Mouse (Mus musculus): Measurements from ENCODE around the gene Kng1.
A peak's percentile ranks its signal among the peaks of the same experiment; 100 is the strongest.
"Not testable (repeated sequence)": the region's sequence is repeated elsewhere in the genome, so short reads cannot be mapped to it uniquely, and the experiment has no call there.

The Kng1 gene

DNA sequence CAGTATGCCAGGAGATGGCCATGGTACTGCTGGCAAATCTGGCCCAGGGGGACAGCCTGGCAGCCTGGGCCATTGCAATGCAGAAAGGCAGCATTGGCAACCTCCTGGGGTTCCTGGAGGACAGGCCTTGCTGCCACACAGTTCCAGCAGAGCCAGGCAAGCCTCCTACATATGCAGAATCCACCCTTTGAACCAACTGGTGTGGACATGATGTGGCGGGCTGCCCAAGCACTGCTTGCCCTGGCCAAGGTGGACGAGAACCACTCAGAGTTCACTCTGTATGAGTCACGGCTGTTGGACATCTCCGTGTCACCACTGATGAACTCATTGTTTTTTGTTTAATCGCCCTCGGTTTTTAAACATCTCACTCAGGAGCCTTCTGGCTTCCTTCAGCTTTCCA is 36.5 kb downstream of the Kng1 start:
- DNase-seq (ENCODE audit: low spot score): no peak

DNA sequence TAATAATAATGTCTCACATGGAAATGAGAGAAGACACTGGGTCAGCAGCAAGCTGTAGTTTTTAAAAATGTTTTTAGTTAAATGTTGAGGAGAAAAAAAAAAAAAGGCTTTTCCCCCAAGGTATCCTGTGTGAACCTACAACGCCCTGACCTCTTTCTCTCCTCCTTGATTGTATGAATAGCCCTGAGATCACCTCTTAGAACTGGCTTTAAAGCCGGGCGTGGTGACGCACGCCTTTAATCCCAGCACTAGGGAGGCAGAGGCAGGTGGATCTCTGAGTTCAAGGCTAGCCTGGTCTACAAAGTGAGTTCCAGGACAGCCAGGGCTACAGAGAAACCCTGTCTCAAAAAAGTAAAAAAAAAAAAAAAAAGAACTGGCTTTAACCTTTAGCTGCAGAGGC is 37.9 kb downstream of the Kng1 start:
- not testable (repeated sequence) for DNase-seq (ENCODE audit: low spot score)

DNA sequence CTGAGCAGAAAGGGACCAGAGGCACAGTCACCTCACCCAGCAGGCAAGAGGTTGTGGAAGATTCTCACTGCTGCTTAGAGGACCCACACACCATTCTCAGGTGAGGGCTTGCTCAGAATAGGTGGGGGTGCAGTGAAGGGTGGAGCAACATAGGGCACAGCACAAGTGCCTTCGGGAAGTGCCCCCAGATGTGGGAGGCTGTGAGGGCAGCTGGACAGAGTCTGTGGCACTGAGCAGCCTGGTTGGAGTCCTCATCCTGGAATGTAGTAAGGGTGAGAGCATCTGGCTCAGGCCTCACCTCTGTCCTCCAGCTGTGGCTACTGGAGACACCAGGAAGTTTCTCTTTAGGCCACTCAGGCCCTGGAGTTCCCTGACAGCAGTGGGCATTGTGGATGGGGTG is 39.2 kb downstream of the Kng1 start:
- DNase-seq (ENCODE audit: low spot score): not testable (repeated sequence)

DNA sequence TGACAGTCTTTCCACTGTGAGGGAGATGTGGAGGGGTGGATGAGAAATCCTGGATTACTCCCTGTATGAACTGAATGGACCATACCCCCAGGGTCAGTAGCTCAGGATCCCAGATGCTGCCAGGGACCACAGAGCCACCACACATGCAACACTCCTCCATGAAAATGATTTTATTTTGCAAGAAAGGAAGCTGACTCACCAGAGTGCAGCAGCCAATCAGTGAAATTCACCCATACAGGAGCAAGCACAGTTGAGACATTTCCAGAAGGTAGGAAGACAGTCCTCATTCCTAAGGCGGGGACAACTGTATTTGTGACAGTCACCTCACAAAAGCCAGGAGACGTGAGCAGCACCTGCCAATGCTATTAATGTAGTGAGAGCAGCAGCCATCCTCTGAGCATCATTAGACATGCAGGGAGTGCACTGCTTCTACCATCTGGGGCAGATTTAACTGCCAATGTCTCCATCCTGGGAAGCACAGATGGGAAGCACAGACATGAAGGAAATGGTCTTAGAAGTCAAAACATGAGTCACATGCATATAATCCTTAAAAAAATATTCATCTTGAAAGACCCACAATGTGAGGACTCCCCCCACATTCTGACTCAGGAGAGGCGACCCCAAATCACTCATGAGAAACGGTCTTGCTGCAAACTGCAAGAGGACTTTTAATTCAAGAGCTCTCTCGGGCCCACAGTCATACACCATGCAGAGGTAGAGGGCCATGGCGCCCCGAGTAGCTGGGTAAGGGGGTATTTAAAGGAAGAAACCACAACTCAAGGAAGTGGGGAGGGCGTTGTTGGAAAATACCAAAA is 39.8 kb downstream of the Kng1 start:
- not testable (repeated sequence) for DNase-seq (ENCODE audit: low spot score)

DNA sequence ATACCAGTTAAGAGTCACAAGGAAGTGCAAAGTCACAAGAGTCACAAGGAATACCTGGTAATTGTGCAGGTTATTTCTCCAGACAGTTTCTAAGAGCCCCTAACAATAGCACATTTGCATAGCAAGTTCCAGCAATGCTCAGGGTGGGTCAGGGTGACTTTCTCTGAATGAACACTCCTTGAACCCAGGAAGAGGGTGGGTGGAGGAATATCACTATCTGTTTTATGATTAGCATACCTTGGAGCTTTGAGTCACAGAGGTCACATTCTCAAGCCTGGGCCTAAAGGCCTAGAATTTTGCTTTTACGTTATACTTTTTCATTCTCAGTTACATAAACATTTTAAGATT is 40.4 kb downstream of the Kng1 start:
- DNase-seq (ENCODE audit: low spot score): not testable (repeated sequence)

DNA sequence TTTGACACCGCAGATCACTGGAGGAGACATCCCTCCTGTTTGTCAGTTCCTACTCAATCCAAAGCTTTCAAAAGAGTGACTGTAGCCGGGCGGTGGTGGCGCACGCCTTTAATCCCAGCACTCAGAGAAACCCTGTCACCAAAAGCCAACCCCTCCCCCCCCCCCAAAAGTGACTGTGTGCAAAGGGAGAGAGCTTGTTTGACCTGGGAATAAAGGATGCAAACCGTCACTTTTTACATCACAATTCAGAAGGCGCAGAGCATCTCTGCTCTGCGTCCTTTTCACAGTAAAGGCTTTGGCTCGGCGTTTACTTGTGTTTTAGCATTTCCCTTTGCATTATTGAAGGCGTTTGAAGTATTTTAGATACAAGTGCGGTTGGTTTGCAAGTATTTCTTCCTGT is 42.0 kb downstream of the Kng1 start:
- no peak for DNase-seq (ENCODE audit: low spot score)

DNA sequence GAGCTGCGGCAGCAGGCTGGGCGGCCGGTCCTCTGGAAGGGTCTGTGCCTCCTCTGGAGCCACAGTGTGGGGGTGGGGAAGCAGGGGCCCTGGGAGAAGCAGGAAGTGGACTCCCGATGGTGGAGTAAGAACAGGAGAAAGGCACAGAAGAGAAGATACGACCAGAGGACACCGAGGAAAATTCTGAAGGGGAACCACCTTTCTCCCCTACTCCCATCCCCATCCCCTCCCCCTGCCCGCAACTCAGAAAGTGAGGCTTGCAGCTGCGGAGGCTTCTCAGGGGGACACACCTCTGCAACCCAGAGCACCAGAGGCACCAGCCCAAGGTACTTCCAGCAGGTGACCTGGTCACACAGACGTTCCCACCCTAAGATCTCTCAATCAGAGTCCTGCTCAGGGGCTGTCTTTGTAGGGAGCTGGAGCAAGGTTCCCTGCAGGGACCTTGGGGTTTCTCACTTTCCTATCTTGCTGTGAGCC is 42.5 kb downstream of the Kng1 start:
- DNase-seq (ENCODE audit: low spot score): peak; percentile 74

DNA sequence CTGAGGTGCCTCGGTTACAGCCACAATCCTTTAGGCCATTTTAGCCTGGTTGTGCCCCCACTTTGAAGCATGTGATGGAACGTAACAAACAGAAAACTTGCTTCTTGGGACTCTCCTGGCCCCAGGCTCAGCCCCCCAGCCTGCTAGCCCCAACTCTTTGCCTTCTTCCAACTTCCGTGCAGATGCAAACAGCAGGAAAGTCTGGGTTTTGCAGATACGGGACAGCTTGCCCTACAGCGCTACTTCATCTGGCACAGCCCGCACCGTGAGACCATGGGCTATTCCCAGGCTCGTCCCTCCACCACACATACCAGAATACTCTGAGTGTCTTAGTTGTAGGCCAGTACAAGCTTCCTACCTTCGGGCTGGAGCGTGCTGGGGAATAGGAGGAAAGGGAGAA is 42.9 kb downstream of the Kng1 start:
- DNase-seq (ENCODE audit: low spot score): no peak

DNA sequence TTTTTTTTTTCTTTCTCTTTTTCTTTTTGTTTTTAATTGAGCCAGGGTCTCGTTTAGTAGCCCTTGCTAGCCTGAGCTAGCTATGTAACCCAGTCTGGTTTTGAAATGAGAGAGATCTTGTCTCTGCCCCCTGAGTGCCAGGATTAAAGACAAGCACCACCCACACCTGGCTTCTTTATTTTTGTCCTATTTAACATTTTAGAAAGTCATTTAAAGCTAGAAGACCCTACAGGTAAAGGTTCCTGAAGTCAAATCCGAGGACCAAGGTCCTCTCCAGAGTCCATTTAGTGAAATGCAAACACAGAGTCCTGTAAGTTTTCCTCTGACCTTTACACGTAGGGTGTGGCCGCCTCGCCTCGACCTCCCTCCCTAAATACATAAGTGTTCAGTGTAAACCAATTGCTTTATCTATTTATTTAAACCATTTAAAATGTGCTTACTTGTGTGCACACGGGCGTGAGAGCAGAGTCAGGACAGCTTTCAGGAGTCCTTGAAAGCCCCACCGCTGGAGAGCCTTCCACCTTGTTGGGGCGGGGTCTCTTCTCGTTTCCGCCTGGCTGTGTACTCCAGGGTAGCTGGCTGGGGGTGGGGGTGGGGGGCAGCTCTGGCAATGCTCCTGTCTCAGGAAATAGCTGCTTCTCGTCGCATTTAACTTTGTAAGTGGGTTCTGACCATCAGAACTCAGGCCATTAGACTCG is 44.8 kb downstream of the Kng1 start:
- no peak for DNase-seq (ENCODE audit: low spot score)

DNA sequence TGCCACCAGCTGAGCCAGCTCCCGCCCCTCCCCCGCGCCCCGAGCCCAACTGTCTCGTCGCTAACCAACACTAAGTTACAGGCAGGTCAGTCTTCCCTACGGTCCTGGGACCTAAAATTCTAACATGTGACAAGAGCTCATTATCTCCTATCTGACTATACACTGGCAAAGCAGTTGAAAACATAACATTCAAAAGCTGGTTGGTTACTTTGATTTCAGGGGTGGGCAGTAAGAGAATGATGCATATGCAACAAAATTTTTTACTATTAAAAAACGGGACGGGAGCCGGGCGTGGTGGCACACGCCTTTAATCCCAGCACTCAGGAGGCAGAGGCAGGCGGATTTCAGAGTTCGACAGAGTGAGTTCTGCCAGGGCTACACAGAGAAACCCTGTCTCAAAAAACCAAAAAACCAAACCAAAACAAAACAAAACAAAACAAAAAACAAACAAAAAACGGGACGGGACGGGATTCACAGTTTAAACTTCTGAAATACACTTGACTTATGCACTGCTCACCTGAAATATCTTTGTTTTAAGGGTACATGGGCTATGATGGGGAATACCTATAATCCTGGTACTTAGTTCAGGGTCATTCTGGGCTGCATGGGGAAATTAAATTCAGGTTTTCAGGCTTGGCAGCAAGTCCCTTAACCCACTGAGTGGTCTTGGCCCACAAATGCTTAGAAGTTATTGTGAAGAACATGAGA is 45.5 kb downstream of the Kng1 start:
- DNase-seq (ENCODE audit: low spot score): peak; percentile 59

DNA sequence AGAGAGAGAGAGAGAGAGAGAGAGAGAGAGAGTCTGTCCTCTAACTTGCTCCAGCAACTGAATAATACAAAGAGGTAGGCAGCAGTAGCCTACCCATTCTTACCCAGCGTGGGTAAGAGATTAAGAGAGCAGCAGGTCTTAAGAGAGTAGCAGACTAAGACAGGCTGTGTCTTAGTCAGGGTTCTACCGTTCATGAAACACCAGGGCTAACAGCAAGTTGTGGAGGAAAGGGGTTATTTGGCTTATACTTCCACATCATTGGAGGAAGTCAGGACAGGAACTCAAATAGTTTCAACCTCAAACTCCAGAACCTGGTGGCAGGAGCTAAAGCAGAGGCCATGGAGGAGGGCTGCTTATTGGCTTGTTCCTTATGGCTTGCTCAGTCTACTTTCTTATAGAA is 46.2 kb downstream of the Kng1 start:
- DNase-seq (ENCODE audit: low spot score): no peak

DNA sequence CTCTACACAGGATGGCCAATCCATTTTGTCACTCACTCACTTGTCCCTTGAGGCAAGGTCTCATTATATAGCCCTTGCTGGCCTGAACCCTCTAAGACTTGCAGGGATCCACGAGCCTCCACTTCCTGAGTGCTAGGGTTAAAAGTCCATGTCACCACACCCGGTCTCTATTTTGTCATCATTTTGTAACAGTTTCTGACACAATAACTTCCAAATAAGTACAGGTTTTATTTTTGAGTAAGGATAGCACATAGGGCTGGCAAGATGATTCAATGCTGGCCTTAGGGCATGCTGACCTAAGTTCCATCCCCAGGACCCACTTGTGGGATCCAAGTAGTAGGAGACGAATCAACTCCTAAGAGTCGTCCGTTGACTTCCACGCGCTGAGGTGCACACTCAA is 48.5 kb downstream of the Kng1 start:
- no peak for DNase-seq (ENCODE audit: low spot score)

DNA sequence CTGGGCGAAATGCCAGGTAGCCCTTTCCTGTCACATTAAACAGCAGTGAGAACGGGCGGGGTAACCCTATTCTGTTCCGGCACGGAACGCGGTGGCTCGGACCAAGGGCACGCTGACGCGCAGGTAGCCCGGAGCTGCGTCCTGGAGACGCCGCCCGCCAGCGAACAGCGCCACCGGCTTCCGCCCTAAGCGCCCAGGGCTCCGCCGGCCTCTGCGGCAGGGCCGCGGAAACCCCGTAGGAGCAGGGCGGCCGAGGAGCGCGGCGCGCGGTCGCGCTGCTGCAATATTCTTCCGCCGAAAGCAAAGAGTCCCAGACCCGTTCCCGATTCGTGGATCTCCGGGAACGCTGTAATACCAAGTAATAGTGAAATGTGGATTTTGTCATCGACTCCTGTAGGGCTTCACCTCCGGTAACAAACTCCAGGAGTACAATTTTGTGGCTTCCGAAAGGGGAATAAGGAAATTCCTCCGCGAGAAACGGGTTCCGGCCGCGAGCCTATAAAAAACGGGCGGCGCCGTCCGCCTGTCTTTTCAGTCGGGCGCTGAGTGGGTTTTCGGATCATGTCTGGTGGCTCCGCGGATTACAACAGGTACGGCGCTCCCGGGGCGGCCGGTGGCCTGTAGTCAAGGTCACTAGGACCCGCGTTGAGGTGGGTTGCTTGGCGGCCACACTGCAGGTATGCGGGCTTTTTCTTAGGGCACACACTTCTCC is 49.7 kb downstream of the Kng1 start, which contains the start of gene Eif4a2:
Eif4a2 (plus strand) TSS at position 214 of the 712 bp plus-strand sequence.
- DNase-seq (ENCODE audit: low spot score): peak; percentile 95

DNA sequence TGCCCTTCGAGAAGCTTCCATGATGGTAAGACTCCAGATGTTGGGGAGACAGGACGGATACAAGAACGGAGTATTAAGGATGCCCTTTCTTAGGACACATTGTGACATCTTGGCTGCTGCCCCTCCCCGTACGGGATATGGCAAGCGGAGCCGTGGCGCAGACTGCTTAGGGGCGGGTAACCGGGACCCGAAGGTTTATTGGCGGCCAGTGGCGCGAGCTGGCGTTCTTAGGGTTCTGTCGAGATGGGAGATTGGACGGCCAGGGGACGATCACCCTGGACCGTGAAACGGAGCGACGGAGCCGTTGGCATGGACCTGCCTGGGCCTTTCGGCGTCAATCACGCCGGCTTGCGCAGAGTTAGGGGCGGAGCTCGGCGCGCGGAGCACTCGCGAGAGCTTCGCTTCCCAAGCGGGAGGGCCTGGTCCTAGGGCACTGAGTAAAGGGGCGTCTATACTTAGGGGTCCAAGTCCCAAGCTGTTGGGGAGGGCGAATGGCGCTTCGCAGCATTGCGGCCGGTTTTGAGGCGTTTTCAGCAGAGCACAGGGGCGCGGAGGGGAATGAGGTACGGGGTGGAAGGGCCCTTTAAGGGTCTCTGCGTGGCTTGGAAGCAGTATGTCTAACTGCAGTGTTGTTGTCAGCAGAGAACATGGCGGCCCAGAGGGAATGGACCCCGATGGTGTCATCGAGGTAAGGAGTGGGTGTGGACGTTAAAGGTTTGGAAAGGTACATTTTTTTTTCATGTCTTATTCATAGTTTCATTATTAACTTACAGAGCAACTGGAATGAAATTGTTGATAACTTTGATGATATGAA is 50.5 kb downstream of the Kng1 start:
- peak; percentile 90 for DNase-seq (ENCODE audit: low spot score)

DNA sequence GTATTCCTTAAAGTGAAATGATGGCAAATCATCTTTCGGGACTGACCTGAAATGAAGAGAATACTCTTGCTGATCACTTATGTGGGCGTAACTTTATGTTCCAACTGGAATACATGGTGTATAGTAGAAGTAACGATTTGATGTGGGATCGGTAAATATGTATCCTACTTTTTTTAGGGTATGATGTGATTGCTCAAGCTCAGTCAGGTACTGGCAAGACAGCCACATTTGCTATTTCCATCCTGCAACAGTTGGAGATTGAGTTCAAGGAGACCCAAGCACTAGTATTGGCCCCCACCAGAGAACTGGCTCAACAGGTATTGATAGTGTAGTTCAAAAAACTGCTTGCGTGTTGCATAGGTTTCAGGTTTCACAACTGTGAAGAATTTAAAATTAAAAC is 51.3 kb downstream of the Kng1 start:
- no peak for DNase-seq (ENCODE audit: low spot score)

DNA sequence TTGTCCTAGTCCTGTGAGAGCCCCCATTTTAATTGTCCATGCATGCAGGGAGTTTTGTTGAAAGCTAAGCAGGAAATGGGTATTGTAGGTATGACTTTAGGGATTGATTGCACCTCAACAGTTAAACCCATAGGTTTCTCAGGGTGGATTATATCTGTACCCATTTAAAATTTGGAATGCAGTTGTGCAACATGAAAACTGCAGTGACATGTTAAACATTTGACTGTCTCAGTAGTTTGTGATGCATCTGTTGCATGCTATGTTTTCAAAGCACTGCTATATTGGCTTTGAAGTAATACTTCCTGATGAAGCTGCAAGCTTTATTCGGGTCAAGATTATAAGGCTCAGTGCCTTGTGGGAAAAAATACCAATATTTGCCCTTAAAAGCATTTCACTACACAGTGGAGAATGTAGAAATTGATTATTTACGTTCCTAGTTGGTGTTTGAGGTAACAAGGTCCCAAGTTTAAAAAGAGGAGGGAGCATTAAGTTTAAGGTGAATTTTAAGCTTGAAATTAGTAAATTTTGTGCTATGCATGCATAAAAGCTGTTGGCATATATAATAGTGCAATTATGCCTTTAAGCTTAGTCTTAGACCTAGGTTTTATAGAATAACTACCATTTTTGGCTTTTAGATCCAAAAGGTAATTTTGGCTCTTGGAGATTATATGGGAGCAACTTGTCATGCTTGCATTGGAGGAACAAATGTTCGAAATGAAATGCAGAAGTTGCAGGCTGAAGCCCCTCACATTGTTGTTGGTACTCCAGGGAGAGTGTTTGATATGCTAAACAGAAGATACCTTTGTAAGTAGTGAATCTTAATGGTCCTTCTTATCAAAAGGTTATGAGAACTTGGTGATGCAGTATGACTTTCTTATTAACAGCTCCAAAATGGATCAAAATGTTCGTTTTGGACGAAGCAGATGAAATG is 52.0 kb downstream of the Kng1 start:
- DNase-seq (ENCODE audit: low spot score): no peak

DNA sequence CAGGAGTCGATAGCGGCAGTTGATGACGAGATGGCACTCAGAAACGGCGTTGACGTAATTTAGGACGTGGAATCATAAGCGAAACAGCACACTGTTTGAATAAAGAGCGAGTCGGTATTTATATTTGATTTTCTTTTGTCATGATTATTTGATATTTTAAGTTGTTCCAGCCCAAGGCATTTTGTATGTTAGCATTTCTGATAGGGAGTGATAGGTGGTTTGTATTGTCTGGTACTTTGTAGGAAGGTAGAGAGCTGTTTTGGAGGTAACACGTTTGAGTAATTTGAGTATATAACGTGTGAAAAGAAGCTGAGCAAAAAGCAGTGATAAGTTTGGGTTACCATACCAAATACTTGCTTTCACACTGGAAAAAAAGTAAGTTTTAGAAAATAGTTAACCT is 54.7 kb downstream of the Kng1 start:
- no peak for DNase-seq (ENCODE audit: low spot score)

DNA sequence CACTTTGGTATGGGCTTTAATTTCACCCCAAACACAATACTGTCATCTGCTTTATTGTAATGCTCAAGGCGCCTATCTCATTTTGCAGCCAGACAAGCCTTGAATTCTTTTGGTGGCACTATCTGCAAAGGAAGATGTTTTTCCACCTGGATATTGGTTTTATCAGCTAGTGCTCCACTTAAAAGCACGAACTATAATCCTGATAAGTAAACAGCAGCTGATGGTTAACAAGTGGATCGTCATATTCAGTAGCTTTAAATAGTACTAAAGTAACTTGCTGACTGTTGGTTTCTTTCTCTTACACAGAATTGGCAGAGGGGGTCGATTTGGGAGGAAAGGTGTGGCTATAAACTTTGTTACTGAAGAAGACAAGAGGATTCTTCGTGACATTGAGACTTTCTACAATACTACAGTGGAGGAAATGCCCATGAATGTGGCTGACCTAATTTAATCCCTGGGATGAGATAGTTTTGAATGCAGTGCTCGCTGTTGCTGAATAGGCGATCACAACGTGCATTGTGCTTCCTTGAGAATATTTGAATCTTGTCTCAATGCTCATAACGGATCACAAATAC is 55.3 kb downstream of the Kng1 start:
- no peak for DNase-seq (ENCODE audit: low spot score)

DNA sequence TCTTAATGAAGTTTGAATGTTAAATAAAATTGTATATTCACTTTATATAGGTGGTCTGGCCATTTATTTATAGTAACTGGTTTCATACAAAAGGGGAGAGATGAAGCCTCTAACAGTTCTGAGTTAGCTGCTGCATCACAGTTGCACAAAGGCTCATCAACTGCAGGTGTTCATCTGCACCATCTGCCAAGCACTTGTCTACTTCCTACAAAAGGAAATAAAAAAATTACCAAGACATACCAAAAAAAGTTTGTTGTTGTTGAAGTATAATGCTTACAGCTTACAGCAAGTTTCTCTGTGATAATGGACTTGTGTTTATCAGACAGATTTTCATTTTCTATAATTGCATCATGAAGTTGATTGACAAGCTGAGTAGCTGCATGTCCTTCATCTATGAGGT is 56.2 kb downstream of the Kng1 start:
- DNase-seq (ENCODE audit: low spot score): no peak
